Mouse (Mus musculus): ENCODE data around the gene Aagab. TPM values are rescaled to one million over a fixed set of nuclear protein-coding genes. Genes with fewer than 3 reads are reported as not detected.

Gene Aagab
- polyA plus RNA-seq, 1 experiment from 2014 or later, result 64.5 TPM

Other genes with a start within 250 kb of the Aagab start
- gene Map2k5, start 224.8 kb upstream of the Aagab start, polyA plus RNA-seq (2014; fragmentation: Nextera tagmentation; extraction: Ambion mirVana), result 40.3 and 43.9 TPM in 2 replicates
- 56.1 and 77.9 TPM in 2 replicates for gene 2300009A05Rik, start 203.4 kb upstream of the Aagab start, polyA plus RNA-seq (2014; fragmentation: Nextera tagmentation; extraction: Ambion mirVana)
- gene Iqch, start 167 bp upstream of the Aagab start, polyA plus RNA-seq (2014; fragmentation: Nextera tagmentation; extraction: Ambion mirVana), result 0.11 and 0.12 TPM in 2 replicates
- gene Smad3, start 155.3 kb downstream of the Aagab start, polyA plus RNA-seq (2014; fragmentation: Nextera tagmentation; extraction: Ambion mirVana), result 4.9 and 7.7 TPM in 2 replicates

Data from midbrain, embryonic 14.5 days (tissue).